Mouse (Mus musculus) MEL (cell line): ENCODE measurements around the gene Sptlc2.

Source experiments
- CTCF ChIP-seq, 3 experiments: IDR thresholded peaks in 2 of 3; conservative IDR thresholded peaks in 1 of 3; 2 replicates each; pipeline ENCODE4 v1.5.1; 2011 to 2012; ENCODE audit warnings: low read length in 3 of 3, low read depth in 2 of 3, mild to moderate bottlenecking in 2 of 3, improper control_type of control experiment in 1 of 3, inconsistent platforms in 1 of 3, mixed read lengths in 1 of 3, moderate library complexity in 1 of 3; ENCODE audit not compliant: control insufficient read depth in 1 of 3, insufficient read depth in 1 of 3, poor library complexity in 1 of 3, severe bottlenecking in 1 of 3
- ETS1 ChIP-seq: IDR thresholded peaks from 2 replicates; pipeline ENCODE4 v1.6.1; 2012; ENCODE audit warnings: low read depth, mild to moderate bottlenecking, inconsistent platforms, low read length, improper control_type of control experiment, moderate library complexity
- GABPA ChIP-seq: IDR thresholded peaks from 2 replicates; pipeline ENCODE4 v1.6.1; 2012; ENCODE audit warnings: low read depth, mild to moderate bottlenecking, inconsistent platforms, low read length, improper control_type of control experiment, moderate library complexity
- POLR2A ChIP-seq, 2 experiments: IDR thresholded peaks; 2 replicates each; pipeline ENCODE4 v1.6.1; 2011 to 2012; ENCODE audit warnings: low read length in 2 of 2, mild to moderate bottlenecking in 2 of 2, control low read depth in 1 of 2, improper control_type of control experiment in 1 of 2, low read depth in 1 of 2, moderate library complexity in 1 of 2; ENCODE audit not compliant: control insufficient read depth in 1 of 2, insufficient read depth in 1 of 2, poor library complexity in 1 of 2
- POLR2AphosphoS5 ChIP-seq: IDR thresholded peaks from 2 replicates; pipeline ENCODE4 v1.6.1; 2012; ENCODE audit warnings: low read depth, borderline replicate concordance, mild to moderate bottlenecking, inconsistent platforms, low read length, moderate library complexity, mixed read lengths
- RAD21 ChIP-seq: IDR thresholded peaks from 2 replicates; pipeline ENCODE4 v1.6.1; 2011; ENCODE audit warnings: mild to moderate bottlenecking, low read depth, low read length, improper control_type of control experiment
- TAL1 ChIP-seq: IDR thresholded peaks from 2 replicates; pipeline ENCODE4 v1.6.1; 2012; ENCODE audit warnings: mild to moderate bottlenecking, inconsistent platforms, low read length, moderate library complexity, mixed read lengths

GRCm38 (mm10) chr12:87413179-87413790, 25.1 kb upstream of the Sptlc2 start:
- TF ChIP-seq GABPA (no peak), ETS1 (no peak), CTCF (IDR thresholded peaks at IDR 0.05 in 2 of 3, conservative IDR thresholded peaks at IDR 0.05 in 1 of 3; ENCODE audit: control insufficient read depth in 1 of 3, insufficient read depth in 1 of 3, low read depth in 2 of 3, low read length in 3 of 3, poor library complexity in 1 of 3, severe bottlenecking in 1 of 3) (peak; percentile 89 to 98 (median 91)), TAL1 (no peak), POLR2AphosphoS5 (no peak), POLR2A (IDR thresholded peaks at IDR 0.05; ENCODE audit: control insufficient read depth in 1 of 2, insufficient read depth in 1 of 2, low read depth in 1 of 2, low read length in 2 of 2, poor library complexity in 1 of 2) (no peak), RAD21 (peak; percentile 96)
